Mouse (Mus musculus): ENCODE data around the gene Adssl1. TPM values are rescaled to one million over a fixed set of nuclear protein-coding genes. Genes with fewer than 3 reads are reported as not detected.

Adssl1 gene
- polyA plus RNA-seq, 1 experiment from 2014 or later, result 2.1 TPM

DNA sequence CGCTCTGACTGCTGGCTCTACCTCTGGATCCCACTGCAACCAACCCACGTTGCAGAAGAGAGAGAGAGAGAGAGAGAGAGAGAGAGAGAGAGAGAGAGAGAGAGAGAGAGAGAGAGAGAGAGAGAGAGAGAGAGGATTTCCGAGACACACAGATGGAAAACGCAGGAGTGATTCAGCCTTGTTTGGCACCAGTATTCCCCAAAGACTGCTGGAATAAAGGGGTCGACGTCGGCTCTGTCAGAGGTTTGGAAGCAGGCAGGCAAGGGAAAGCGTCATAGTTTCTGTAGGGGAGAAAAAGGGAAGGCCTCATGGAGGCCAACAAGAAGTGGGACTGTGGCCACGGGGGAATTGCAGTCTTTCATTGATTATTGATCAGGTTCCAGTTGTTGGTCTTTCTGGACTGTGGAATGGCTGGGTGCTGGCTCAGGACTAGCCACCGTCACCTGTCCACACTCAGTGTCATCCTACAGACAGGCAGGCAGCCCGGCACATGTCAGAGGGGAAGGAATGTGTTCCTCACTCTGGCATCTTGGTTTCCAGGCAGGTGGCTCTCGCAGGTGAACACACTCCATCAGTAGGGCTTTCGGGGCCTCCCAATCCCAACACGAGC is 22.8 kb upstream of the Adssl1 start:
- Histone ChIP-seq H3K4me3 (ENCODE audit: low read depth, low read length) (no peak overlapping the region), H3K4me2 (ENCODE audit: low read length) (no peak overlapping the region), H3K9ac (ENCODE audit: low read length) (no peak overlapping the region), H3K4me1 (ENCODE audit: control insufficient read depth, insufficient read depth, low read length) (peaks cover 16% of the 10 kb centered on the region), H3K27me3 (replicated peaks; ENCODE audit: control insufficient read depth, insufficient read depth, low read length) (no peaks in the 10 kb centered on the region), H3K9me3 (replicated peaks; ENCODE audit: control insufficient read depth, low read length) (no peaks in the 10 kb centered on the region), H3K27ac (ENCODE audit: low read depth, low read length) (no peak overlapping the region), H3K36me3 (ENCODE audit: control insufficient read depth, insufficient read depth, low read length) (no peaks in the 10 kb centered on the region)
- WGBS, result 72% methylated on average over 14 of the region's 14 CpGs
- DNase-seq (ENCODE audit: low spot score) (no peak), ATAC-seq (no peak)

GRCm38 (mm10) chr12:112597618-112598017 is 22.2 kb upstream of the Adssl1 start:
- WGBS, result 79% methylated on average over 8 of the region's 8 CpGs
- Histone ChIP-seq H3K9me3 (replicated peaks; ENCODE audit: control insufficient read depth, low read length) (no peaks in the 10 kb centered on the region), H3K36me3 (ENCODE audit: control insufficient read depth, insufficient read depth, low read length) (no peaks in the 10 kb centered on the region), H3K4me2 (ENCODE audit: low read length) (no peak overlapping the region), H3K4me3 (ENCODE audit: low read depth, low read length) (no peak overlapping the region), H3K27ac (ENCODE audit: low read depth, low read length) (no peak overlapping the region), H3K4me1 (ENCODE audit: control insufficient read depth, insufficient read depth, low read length) (peaks cover 16% of the 10 kb centered on the region), H3K27me3 (replicated peaks; ENCODE audit: control insufficient read depth, insufficient read depth, low read length) (no peaks in the 10 kb centered on the region), H3K9ac (ENCODE audit: low read length) (no peak overlapping the region)
- no peak for DNase-seq (ENCODE audit: low spot score)
- ATAC-seq, result no peak

GRCm38 (mm10) chr12:112599198-112599597 is 20.6 kb upstream of the Adssl1 start:
- H3K27me3 ChIP-seq (replicated peaks; ENCODE audit: control insufficient read depth, insufficient read depth, low read length), result no peaks in the 10 kb centered on the region

DNA sequence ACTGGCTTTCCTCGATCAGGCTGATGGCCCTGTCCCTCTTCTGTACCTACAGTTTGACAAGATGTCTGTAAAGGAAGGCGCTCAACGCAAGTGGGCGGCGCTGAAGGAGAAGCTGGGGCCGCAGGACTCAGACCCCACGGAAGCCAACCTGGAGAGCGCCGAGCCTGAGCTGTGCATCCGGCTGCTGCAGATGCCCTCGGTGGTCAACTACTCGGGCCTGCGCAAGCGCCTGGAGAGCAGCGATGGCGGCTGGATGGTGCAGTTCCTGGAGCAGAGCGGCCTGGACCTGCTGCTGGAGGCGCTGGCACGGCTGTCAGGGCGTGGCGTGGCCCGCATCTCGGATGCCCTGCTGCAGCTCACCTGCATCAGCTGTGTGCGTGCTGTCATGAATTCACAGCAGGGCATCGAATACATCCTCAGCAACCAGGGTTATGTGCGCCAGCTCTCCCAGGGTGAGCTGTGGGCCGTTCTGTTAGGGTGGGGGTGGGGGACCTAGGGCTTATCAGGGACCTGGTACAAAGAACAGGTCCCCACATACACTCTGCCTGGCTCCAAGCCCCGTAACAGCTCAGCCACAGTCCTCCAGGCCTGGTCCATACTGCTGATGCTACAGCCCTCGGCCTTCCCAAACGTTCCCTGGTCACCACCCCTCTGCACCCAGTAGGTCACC is 19.8 kb upstream of the Adssl1 start:
- ATAC-seq (no peak), DNase-seq (ENCODE audit: low spot score) (no peak)
- WGBS, result 77% methylated on average over 30 of the region's 30 CpGs
- Histone ChIP-seq H3K9ac (ENCODE audit: low read length) (no peak overlapping the region), H3K9me3 (replicated peaks; ENCODE audit: control insufficient read depth, low read length) (no peaks in the 10 kb centered on the region), H3K4me3 (ENCODE audit: low read depth, low read length) (no peak overlapping the region), H3K4me1 (ENCODE audit: control insufficient read depth, insufficient read depth, low read length) (peaks cover 4% of the 10 kb centered on the region), H3K4me2 (ENCODE audit: low read length) (no peak overlapping the region), H3K27ac (ENCODE audit: low read depth, low read length) (no peak overlapping the region), H3K36me3 (ENCODE audit: control insufficient read depth, insufficient read depth, low read length) (no peaks in the 10 kb centered on the region), H3K27me3 (replicated peaks; ENCODE audit: control insufficient read depth, insufficient read depth, low read length) (no peaks in the 10 kb centered on the region)

More at GRCm38 (mm10) chr12:112599198-112599597, 20.6 kb upstream of the Adssl1 start:
- H3K4me2 ChIP-seq (ENCODE audit: low read length), result no peak overlapping the region
- H3K9me3 ChIP-seq (replicated peaks; ENCODE audit: control insufficient read depth, low read length), result no peaks in the 10 kb centered on the region
- no peak overlapping the region for H3K4me3 ChIP-seq (ENCODE audit: low read depth, low read length)
- no peak overlapping the region for H3K27ac ChIP-seq (ENCODE audit: low read depth, low read length)
- DNase-seq (ENCODE audit: low spot score) (no peak), ATAC-seq (no peak)
- peaks cover 13% of the 10 kb centered on the region for H3K4me1 ChIP-seq (ENCODE audit: control insufficient read depth, insufficient read depth, low read length)
- 43% methylated on average over 4 of the region's 4 CpGs for WGBS
- H3K9ac ChIP-seq (ENCODE audit: low read length), result no peak overlapping the region
- H3K36me3 ChIP-seq (ENCODE audit: control insufficient read depth, insufficient read depth, low read length), result no peaks in the 10 kb centered on the region

GRCm38 (mm10) chr12:112604022-112604421 is 15.8 kb upstream of the Adssl1 start:
- Histone ChIP-seq H3K27ac (ENCODE audit: low read depth, low read length) (no peak overlapping the region), H3K9ac (ENCODE audit: low read length) (no peak overlapping the region), H3K4me3 (ENCODE audit: low read depth, low read length) (no peak overlapping the region), H3K4me2 (ENCODE audit: low read length) (no peak overlapping the region), H3K27me3 (replicated peaks; ENCODE audit: control insufficient read depth, insufficient read depth, low read length) (no peaks in the 10 kb centered on the region), H3K9me3 (replicated peaks; ENCODE audit: control insufficient read depth, low read length) (no peaks in the 10 kb centered on the region), H3K4me1 (ENCODE audit: control insufficient read depth, insufficient read depth, low read length) (no peaks in the 10 kb centered on the region), H3K36me3 (ENCODE audit: control insufficient read depth, insufficient read depth, low read length) (no peaks in the 10 kb centered on the region)
- 83% methylated on average over 5 of the region's 5 CpGs for WGBS
- DNase-seq (ENCODE audit: low spot score), result no peak
- no peak for ATAC-seq

GRCm38 (mm10) chr12:112604709-112605649 is 14.9 kb upstream of the Adssl1 start:
- H3K27ac ChIP-seq (ENCODE audit: low read depth, low read length), result peak overlapping the region; percentile 21; the same call in 1 of the 2 replicates
- H3K4me1 ChIP-seq (ENCODE audit: control insufficient read depth, insufficient read depth, low read length), result no peaks in the 10 kb centered on the region
- WGBS, result 63% methylated on average over 20 of the region's 20 CpGs
- no peaks in the 10 kb centered on the region for H3K27me3 ChIP-seq (replicated peaks; ENCODE audit: control insufficient read depth, insufficient read depth, low read length)
- ATAC-seq (peak; percentile 61), DNase-seq (ENCODE audit: low spot score) (peak; percentile 56)
- no peaks in the 10 kb centered on the region for H3K36me3 ChIP-seq (ENCODE audit: control insufficient read depth, insufficient read depth, low read length)
- H3K4me2 ChIP-seq (ENCODE audit: low read length), result no peak overlapping the region
- H3K9me3 ChIP-seq (replicated peaks; ENCODE audit: control insufficient read depth, low read length), result no peaks in the 10 kb centered on the region
- H3K9ac ChIP-seq (ENCODE audit: low read length), result no peak overlapping the region
- H3K4me3 ChIP-seq (ENCODE audit: low read depth, low read length), result no peak overlapping the region

DNA sequence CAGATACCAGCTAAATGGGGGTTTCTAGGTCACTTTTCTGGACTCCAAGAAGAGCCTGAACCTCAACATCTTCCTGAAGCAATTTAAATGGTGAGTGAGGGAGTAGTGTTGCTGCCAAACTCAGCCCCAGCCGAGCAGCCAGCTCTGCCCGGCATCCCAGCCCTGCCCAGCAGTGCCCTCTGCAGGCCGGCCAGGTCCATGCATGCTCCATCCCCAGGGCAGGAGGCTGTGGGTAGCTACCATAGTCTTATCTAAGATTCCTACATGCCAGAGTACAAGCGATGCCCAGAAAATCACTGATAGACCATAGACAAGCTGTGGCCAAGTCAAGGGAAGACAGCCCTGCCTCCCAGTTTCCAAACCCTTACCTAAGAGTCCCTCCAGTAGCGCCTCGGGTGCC is 14.1 kb upstream of the Adssl1 start:
- peak; percentile 85 for ATAC-seq
- no peak overlapping the region for H3K27ac ChIP-seq (ENCODE audit: low read depth, low read length)
- peak; percentile 62 for DNase-seq (ENCODE audit: low spot score)
- WGBS, result 43% methylated on average over 6 of the region's 6 CpGs
- no peaks in the 10 kb centered on the region for H3K36me3 ChIP-seq (ENCODE audit: control insufficient read depth, insufficient read depth, low read length)
- no peak overlapping the region for H3K4me3 ChIP-seq (ENCODE audit: low read depth, low read length)
- no peaks in the 10 kb centered on the region for H3K4me1 ChIP-seq (ENCODE audit: control insufficient read depth, insufficient read depth, low read length)
- H3K9ac ChIP-seq (ENCODE audit: low read length), result no peak overlapping the region
- H3K4me2 ChIP-seq (ENCODE audit: low read length), result no peak overlapping the region
- H3K27me3 ChIP-seq (replicated peaks; ENCODE audit: control insufficient read depth, insufficient read depth, low read length), result no peaks in the 10 kb centered on the region
- H3K9me3 ChIP-seq (replicated peaks; ENCODE audit: control insufficient read depth, low read length), result no peaks in the 10 kb centered on the region

DNA sequence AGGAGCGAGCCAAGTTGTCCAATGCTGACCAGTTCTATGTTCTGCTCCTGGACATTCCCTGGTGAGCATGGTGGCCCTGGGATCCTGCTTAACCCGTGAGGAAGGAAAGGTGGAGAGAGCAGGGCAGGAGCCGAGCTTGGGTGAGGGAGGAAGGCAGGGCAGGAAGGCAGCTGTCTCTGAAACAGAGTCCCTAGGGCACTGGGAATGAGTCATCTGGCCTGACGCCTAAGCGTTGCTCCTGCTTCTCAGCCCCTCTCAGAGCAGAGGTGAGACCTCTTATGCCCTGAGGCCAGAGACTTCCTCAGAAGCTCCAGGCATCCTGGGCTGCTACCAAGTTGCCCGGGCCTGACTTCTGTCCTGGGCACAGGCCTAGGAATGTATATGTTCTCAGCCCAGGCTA is 12.8 kb upstream of the Adssl1 start:
- Histone ChIP-seq H3K27me3 (replicated peaks; ENCODE audit: control insufficient read depth, insufficient read depth, low read length) (no peaks in the 10 kb centered on the region), H3K9ac (ENCODE audit: low read length) (no peak overlapping the region), H3K4me2 (ENCODE audit: low read length) (no peak overlapping the region), H3K27ac (ENCODE audit: low read depth, low read length) (no peak overlapping the region), H3K4me3 (ENCODE audit: low read depth, low read length) (no peak overlapping the region), H3K9me3 (replicated peaks; ENCODE audit: control insufficient read depth, low read length) (no peaks in the 10 kb centered on the region), H3K4me1 (ENCODE audit: control insufficient read depth, insufficient read depth, low read length) (no peaks in the 10 kb centered on the region), H3K36me3 (ENCODE audit: control insufficient read depth, insufficient read depth, low read length) (no peaks in the 10 kb centered on the region)
- 85% methylated on average over 6 of the region's 6 CpGs for WGBS
- DNase-seq (ENCODE audit: low spot score) (no peak), ATAC-seq (no peak)

All from forebrain, embryonic 14.5 days (tissue).